Comparison of ENCODE assay signal across 33 mouse cellular contexts in genomic region chr17:32477204-32477603, GRCm38 (mm10). TPM values are rescaled to one million over a fixed set of nuclear protein-coding genes. Genes with fewer than 3 reads are reported as not detected.
"Had no signal": no experiment of that assay in that cellular context is flagged by ENCODE, and none has a peak within 500 bp of the region (broad histone marks: within the 10 kb centered on the region; RNA-seq: fewer than 3 reads in every experiment).

No protein-coding gene starts in this region.

- H3K36me3 ChIP-seq: heart, embryonic 10.5 days; heart, embryonic 12.5 days; hindbrain, embryonic 10.5 days; hindbrain, embryonic 12.5 days; intestine, embryonic 15.5 days; limb, embryonic 10.5 days; limb, embryonic 12.5 days had no signal

- H3K9me3 ChIP-seq: heart, embryonic 10.5 days; heart, embryonic 12.5 days; hindbrain, embryonic 10.5 days; hindbrain, embryonic 12.5 days; intestine, embryonic 15.5 days; limb, embryonic 10.5 days; limb, embryonic 12.5 days had no signal

- H3K4me2 ChIP-seq: heart, embryonic 12.5 days; hindbrain, embryonic 12.5 days; hindbrain, embryonic 14.5 days; intestine, embryonic 15.5 days; limb, embryonic 12.5 days had no signal

- H3K9ac ChIP-seq: heart, embryonic 12.5 days; hindbrain, embryonic 12.5 days; hindbrain, embryonic 14.5 days; intestine, embryonic 15.5 days; limb, embryonic 12.5 days had no signal

- H3K4me3 ChIP-seq: gastrocnemius, adult 2 months; heart, embryonic 10.5 days; heart, embryonic 12.5 days; hindbrain, embryonic 10.5 days; hindbrain, embryonic 12.5 days; intestine, embryonic 15.5 days; layer of hippocampus, adult 2 months; left cerebral cortex, adult 2 months; limb, embryonic 10.5 days; limb, embryonic 12.5 days had no signal

- H3K27ac ChIP-seq: gastrocnemius, adult 2 months; heart, embryonic 10.5 days; hindbrain, embryonic 10.5 days; hindbrain, embryonic 12.5 days; hindbrain, embryonic 14.5 days; intestine, embryonic 15.5 days; layer of hippocampus, adult 2 months; left cerebral cortex, adult 2 months; limb, embryonic 10.5 days; limb, embryonic 12.5 days had no signal

- DNase-seq: gastrocnemius, adult 2 months; gastrocnemius, postnatal 10 days; gastrocnemius, postnatal 25 days; heart, adult 18-20 months; heart, postnatal 10 days; heart, postnatal 4 days; kidney, adult 18-20 months; kidney, adult 8-10 months; kidney, postnatal 10 days; kidney, postnatal 25 days; kidney, postnatal 4 days had no signal

- ATAC-seq: hindbrain, embryonic 16.5 days; inflammation-experienced regulatory T-cells, adult 6 months; intestine, embryonic 15.5 days; intestine, postnatal 0 days had no signal

- H3K4me1 ChIP-seq: heart, embryonic 10.5 days; heart, embryonic 12.5 days; hindbrain, embryonic 10.5 days; hindbrain, embryonic 12.5 days; intestine, embryonic 15.5 days; limb, embryonic 10.5 days; limb, embryonic 12.5 days had no signal

RNA-seq across cellular contexts. Expression of gene Cyp4f39, which starts 24.7 kb away (rescaled TPM):
- total RNA-seq: gastrocnemius, postnatal 4 days; heart, adult 18-20 months; layer of hippocampus, adult 2 months; layer of hippocampus, postnatal 10 days; layer of hippocampus, postnatal 25 days; left cerebral cortex, adult 2 months; left cerebral cortex, postnatal 14 days; left cerebral cortex, postnatal 36 days had no signal
- polyA plus RNA-seq: frontal cortex, adult 2 months; heart, embryonic 10.5 days; limb, embryonic 10.5 days; limb, embryonic 12.5 days had no signal

RNA-seq across cellular contexts. Expression of gene Pglyrp2, which starts 53.2 kb away (rescaled TPM):
- total RNA-seq: gastrocnemius, adult 2 months; gastrocnemius, postnatal 10 days; gastrocnemius, postnatal 25 days; heart, adult 8-10 months; heart, postnatal 4 days; layer of hippocampus, adult 2 months; layer of hippocampus, postnatal 10 days; layer of hippocampus, postnatal 25 days; left cerebral cortex, adult 2 months; left cerebral cortex, postnatal 14 days; left cerebral cortex, postnatal 36 days had no signal
- polyA plus RNA-seq: frontal cortex, adult 2 months; heart, embryonic 12.5 days; heart, embryonic 14.5 days; hindbrain, embryonic 10.5 days; hindbrain, embryonic 14.5 days; hindbrain, embryonic 16.5 days; kidney, embryonic 14.5 days; limb, embryonic 10.5 days; limb, embryonic 12.5 days had no signal
